Mouse (Mus musculus) testis, adult 2 months (tissue): Measurements from ENCODE around the gene Stoml1. TPM values are rescaled to one million over a fixed set of nuclear protein-coding genes. Genes with fewer than 3 reads are reported as not detected.

Experiments used
- H3K27ac ChIP-seq: fragments of 200-500 bp; 2 replicates; pipeline ENCODE4 v1.5.1; 2012; ENCODE audit warnings: low read depth, low read length; ENCODE audit not compliant: control insufficient read depth, insufficient read depth
- H3K27me3 ChIP-seq: fragments of 200-500 bp; 2 replicates; pipeline ENCODE4 v1.6.1; 2012; ENCODE audit warnings: mild to moderate bottlenecking, low read length, moderate library complexity; ENCODE audit not compliant: control insufficient read depth, insufficient read depth
- H3K36me3 ChIP-seq: fragments of 200-500 bp; 2 replicates; pipeline ENCODE4 v1.6.1; 2012; ENCODE audit warnings: mild to moderate bottlenecking, low read length; ENCODE audit not compliant: control insufficient read depth, insufficient read depth
- H3K4me1 ChIP-seq: fragments of 200-500 bp; 2 replicates; pipeline ENCODE4 v1.6.1; 2012; ENCODE audit warnings: low read length; ENCODE audit not compliant: control insufficient read depth, insufficient read depth
- H3K4me3 ChIP-seq: fragments of 200-500 bp; 2 replicates; pipeline ENCODE4 v1.5.1; 2012; ENCODE audit warnings: low read depth, mild to moderate bottlenecking, low read length, moderate library complexity, mixed read lengths; ENCODE audit not compliant: control insufficient read depth
- CTCF ChIP-seq: fragments of 200-500 bp; IDR thresholded peaks from 2 replicates; pipeline ENCODE4 v1.5.1; 2012; ENCODE audit warnings: low read depth, mild to moderate bottlenecking, inconsistent platforms, low read length, moderate library complexity; ENCODE audit not compliant: control insufficient read depth, insufficient read depth, insufficient replicate concordance
- POLR2A ChIP-seq: fragments of 200-500 bp; IDR thresholded peaks from 2 replicates; pipeline ENCODE4 v1.6.1; 2012; ENCODE audit warnings: low read depth, mild to moderate bottlenecking, inconsistent platforms, low read length, moderate library complexity; ENCODE audit not compliant: control insufficient read depth
- polyA plus RNA-seq: library from polyadenylated mRNA; depleted of rRNA; stranded (reverse); fragments of >200 nt; gene quantifications from 2 replicates; pipeline ENCODE4 v1.2.3, GENCODE M21; 2012; rRNA removed

The Stoml1 gene
- polyA plus RNA-seq = 11.0 and 11.5 TPM in 2 replicates

DNA sequence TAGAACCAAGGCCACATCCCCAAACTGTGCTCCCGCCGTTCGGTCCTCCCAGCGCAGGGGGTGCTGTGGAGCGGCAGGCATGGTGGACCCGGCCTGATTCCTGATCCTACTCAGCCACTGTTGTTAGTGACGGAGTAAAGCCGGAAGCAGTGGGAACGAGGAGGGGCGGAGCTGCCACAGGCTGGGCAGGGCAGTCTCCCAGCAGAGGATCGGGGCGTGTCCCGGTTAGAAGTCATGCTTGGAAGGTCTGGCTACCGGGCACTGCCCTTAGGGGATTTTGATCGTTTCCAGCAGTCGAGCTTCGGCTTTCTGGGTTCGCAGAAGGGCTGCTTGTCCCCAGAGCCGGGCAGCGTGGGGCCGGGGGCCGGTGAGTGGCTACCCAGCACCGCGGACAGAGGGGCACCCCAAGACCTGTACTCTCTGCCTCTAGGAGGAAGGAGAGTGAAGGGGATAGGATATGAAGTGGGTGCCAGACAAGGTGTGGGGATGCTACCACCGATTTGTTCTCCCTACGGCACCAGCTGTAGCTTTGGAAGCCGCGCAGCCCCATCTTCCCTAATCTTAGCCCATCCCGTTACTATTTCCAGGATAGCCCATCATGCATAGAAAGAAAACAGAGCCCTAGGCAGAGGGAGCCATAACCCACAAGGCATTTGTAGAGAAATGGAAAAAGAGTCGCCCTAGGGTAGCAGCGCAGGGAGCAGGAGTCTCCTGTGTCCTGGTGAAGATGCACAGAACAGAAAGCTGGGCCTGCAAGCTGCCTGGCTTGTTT, at the start of gene Stoml1:
Gene Stoml1, plus strand, starts transcription at position 132 of the 772 bp plus-strand sequence.
- TF ChIP-seq POLR2A = peak; percentile 73; the same call in 1 of the 2 replicates
- peak; percentile 90; the same call in 1 of the 2 replicates for TF ChIP-seq CTCF
- peak within 1 kb of the TSS; percentile 90 for H3K4me3 ChIP-seq
- H3K27ac ChIP-seq = peak within 1 kb of the TSS; percentile 54; the same call in 1 of the 2 replicates
- no peaks in the 10 kb centered on the region; the same call in 1 of the 2 replicates for H3K27me3 ChIP-seq
- peaks cover 12% of the 10 kb centered on the region for H3K4me1 ChIP-seq
- no peaks in the 10 kb centered on the region for H3K36me3 ChIP-seq

GRCm38 (mm10) chr9:58203516-58204447, 49.2 kb upstream of the Stoml1 start, which contains the start of the genes Islr and Islr2:
TSS of gene Islr (minus strand) at chr9:58204306.
TSS of gene Islr2 (minus strand) at chr9:58204319.
- TF ChIP-seq CTCF (peak; percentile 33; the same call in 1 of the 2 replicates), POLR2A (no peak)
- H3K4me3 ChIP-seq = peak within 1 kb of the TSS; percentile 38
- peaks cover 20% of the 10 kb centered on the region for H3K4me1 ChIP-seq
- H3K27ac ChIP-seq = no peak within 1 kb of the TSS
- no peaks in the 10 kb centered on the region for H3K36me3 ChIP-seq
- H3K27me3 ChIP-seq = peaks cover 4% of the 10 kb centered on the region

DNA sequence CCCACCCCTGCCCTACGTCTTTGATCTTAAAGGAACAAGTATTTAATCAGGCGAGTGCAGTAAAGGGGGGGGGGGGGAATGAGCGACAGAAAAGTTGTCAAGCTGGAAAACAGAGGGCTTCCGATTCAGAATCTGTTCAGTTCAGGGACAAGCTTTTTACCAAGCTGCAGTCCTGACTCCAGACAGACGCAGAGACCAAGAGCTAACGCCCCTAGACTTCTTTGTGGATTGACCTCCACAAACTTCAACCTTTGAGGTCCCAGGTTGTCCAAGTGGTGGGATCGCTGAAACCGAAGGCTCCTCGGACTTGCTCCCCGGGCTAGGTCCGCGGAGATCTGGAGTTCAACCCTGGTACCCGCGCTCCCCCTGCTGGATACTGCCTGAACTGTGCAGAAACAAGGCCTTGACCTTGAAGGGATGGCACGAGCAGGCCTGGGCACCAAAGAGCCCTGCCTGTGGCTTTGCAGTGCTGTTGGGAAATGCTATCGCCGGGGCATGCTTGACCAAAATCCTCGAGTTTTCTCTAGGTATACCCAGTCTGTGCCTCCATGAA, 48.4 kb upstream of the Stoml1 start:
- TF ChIP-seq CTCF (peak; percentile 88; the same call in 1 of the 2 replicates), POLR2A (no peak)
- Histone ChIP-seq H3K4me3 (peak overlapping the region; percentile 38), H3K27me3 (peaks cover 4% of the 10 kb centered on the region), H3K36me3 (no peaks in the 10 kb centered on the region), H3K4me1 (peaks cover 15% of the 10 kb centered on the region), H3K27ac (no peak overlapping the region)

DNA sequence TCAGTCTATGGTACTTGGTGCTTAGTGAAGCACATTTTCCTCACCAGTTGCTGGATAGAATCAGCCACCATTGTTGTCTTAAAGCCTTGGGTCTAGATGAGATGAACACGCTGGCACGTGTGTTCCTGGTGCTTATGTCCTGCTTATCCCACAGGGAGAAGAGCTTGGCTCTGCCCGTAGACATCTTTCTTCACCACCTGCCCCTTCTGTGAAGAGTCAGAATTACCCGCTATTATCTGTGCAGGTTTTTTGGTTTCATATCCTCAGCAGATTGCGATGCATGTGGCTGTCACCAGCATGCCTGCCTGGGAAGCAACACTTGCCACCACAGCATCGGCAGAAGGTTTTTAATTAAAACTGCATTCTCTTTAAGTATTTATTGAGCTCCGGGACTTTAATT, 47.0 kb upstream of the Stoml1 start:
- H3K27me3 ChIP-seq = peaks cover 4% of the 10 kb centered on the region
- no peaks in the 10 kb centered on the region for H3K36me3 ChIP-seq
- no peak overlapping the region for H3K27ac ChIP-seq
- H3K4me3 ChIP-seq = no peak overlapping the region
- TF ChIP-seq POLR2A (no peak), CTCF (no peak)
- H3K4me1 ChIP-seq = peaks cover 15% of the 10 kb centered on the region

- H3K27ac ChIP-seq = no peak overlapping the region
- no peaks in the 10 kb centered on the region for H3K36me3 ChIP-seq
- TF ChIP-seq POLR2A (no peak), CTCF (no peak)
- no peaks in the 10 kb centered on the region for H3K27me3 ChIP-seq
- H3K4me1 ChIP-seq = peaks cover 3% of the 10 kb centered on the region
- no peak overlapping the region for H3K4me3 ChIP-seq
Measured at GRCm38 (mm10) chr9:58209462-58210303, 43.3 kb upstream of the Stoml1 start.

DNA sequence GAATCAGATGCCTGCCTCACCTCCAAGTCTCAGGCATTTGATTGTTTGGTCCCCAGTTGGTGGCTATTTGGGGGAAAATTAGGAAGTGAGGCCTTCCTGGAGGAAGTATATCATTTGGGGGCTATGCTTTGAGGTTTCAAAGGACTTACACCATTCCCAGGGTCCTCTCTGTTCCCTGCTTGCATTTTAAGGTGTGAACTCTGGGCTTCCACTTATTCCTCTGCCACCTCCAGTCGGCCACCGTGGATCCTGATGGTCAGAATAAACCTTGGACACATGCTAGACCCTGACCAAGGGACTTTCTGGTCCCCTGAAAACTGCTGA, 42.7 kb upstream of the Stoml1 start:
- Histone ChIP-seq H3K27me3 (no peaks in the 10 kb centered on the region), H3K27ac (no peak overlapping the region), H3K4me3 (no peak overlapping the region), H3K36me3 (no peaks in the 10 kb centered on the region), H3K4me1 (no peaks in the 10 kb centered on the region)
- no peak for TF ChIP-seq POLR2A
- TF ChIP-seq CTCF = no peak
